Mouse (Mus musculus) spleen, adult 18-20 months (tissue): ENCODE measurements around the gene Mcm3ap.
A peak's percentile ranks its signal among the peaks of the same experiment; 100 is the strongest.

Source experiments
- DNase-seq, 2 experiments: peaks; one replicate each; pipeline ENCODE4 v3.0.0; 2022; ENCODE audit warnings: mixed read lengths in 2 of 2

Gene Mcm3ap

DNA sequence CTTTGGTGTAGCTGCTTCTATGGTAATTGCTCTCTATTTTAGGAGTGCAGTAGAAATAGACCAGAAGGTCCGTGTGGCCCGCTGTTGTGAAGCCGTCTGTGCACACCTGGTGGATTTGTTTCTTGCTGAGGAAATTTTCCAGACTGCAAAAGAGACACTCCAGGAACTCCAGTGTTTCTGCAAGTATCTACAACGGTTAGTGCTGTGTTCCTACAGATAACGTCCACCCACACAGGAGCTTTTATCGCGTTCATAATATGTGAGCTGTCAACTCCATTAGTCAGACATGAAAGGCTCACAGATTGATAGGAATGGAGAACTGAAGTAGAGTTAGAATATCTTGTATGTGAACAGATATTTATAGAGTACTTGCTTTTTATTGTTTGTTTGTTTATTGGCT is 27.6 kb downstream of the Mcm3ap start:
- no peak for DNase-seq

DNA sequence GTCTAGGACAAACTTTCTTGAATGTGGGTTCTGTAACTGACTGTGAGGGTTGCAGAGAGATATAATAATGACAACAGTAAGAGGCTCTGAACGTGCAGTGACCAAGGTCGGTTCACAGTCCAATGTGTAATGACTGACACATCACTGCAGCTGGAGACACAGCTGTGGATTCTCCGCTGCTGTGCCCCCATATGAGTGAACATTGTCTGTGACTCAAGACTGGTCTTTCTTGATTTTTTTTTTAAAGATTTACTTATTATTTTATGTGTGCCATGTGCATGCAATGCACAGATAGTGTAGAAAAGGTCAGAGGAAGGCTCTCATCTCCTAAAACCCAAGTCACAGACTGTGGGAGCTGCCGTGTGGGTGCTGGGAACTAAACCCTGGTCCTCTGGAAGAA is 28.8 kb downstream of the Mcm3ap start:
- DNase-seq: no peak

- DNase-seq: no peak
Measured at GRCm38 (mm10) chr10:76504271-76504943, 35.7 kb downstream of the Mcm3ap start.

GRCm38 (mm10) chr10:76505865-76506264 is 37.1 kb downstream of the Mcm3ap start:
- DNase-seq: no peak

DNA sequence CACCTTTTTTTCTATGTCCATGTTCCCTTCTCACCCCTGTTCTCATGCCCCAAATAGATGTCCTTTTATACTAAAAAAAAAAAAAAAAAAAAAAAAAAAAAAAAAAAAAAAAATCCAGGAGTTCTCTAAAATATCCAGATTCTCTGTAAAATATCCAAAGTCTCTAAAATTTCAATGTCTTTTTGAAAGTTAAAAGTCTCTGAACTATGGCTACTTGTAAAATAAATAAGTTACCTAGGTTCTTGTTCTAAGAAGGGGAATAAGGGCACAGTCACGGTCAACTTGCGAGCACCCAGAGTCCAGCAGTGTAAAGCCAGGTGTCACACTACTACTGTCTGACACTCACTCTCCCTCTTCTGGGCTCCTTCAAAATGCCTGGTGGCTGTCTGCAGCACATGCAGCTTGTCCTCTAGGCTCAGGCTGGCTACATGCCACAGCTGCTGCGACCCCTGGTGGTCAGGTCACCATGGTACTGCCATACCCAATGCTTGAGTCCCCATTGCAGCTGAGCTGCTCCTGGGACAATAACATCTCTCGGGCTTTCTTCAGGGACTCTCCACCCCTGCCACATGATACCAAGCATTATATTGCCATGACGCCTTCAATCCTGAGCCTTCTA is 44.3 kb downstream of the Mcm3ap start:
- DNase-seq: peak; percentile 52 to 81

- DNase-seq: no peak
Measured at GRCm38 (mm10) chr10:76530922-76531321, 62.2 kb downstream of the Mcm3ap start.

DNA sequence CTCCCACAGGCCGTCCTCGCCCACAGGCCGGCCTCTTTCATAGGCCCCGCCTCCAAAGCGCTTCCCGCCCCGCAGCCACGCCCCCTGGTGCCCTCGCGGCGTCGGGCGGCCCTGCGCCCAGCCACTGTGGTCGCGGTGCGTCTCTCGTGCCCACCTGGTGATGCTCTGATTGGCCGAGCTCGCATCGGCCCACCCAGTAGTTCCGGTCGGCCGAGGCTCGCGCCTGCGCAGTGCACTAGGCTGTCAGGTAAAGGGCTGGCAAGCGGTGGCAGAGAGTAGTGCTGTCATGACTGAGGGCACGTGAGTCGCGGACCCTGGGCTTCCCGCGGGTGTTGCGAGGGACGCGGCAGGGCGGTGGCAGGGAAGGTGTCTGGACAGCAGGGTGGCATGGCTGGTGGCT is 62.6 kb downstream of the Mcm3ap start, which contains the start of gene Lss:
TSS of gene Lss (plus strand) at position 214 of the 400 bp plus-strand sequence.
- DNase-seq: peak; percentile 96

DNA sequence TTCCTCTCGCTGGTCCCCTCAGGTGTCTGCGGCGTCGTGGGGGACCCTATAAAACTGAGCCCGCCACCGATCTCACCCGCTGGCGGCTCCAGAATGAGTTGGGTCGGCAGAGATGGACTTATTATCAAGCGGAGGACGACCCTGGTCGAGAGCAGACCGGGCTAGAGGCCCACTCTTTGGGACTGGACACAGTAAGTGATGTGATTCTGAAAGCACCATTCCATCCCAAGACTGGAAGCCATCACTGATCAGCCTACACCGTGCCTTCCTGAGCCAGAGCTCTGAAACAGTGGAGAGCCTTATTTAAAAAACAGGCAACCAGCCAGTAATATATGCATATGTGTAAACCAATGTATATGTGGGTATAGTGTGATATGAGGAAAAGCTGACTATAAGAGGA is 63.1 kb downstream of the Mcm3ap start:
- DNase-seq: no peak

- no peak for DNase-seq
Measured at GRCm38 (mm10) chr10:76535526-76535925, 66.8 kb downstream of the Mcm3ap start.

GRCm38 (mm10) chr10:76537619-76538018 is 68.9 kb downstream of the Mcm3ap start:
- no peak for DNase-seq

DNA sequence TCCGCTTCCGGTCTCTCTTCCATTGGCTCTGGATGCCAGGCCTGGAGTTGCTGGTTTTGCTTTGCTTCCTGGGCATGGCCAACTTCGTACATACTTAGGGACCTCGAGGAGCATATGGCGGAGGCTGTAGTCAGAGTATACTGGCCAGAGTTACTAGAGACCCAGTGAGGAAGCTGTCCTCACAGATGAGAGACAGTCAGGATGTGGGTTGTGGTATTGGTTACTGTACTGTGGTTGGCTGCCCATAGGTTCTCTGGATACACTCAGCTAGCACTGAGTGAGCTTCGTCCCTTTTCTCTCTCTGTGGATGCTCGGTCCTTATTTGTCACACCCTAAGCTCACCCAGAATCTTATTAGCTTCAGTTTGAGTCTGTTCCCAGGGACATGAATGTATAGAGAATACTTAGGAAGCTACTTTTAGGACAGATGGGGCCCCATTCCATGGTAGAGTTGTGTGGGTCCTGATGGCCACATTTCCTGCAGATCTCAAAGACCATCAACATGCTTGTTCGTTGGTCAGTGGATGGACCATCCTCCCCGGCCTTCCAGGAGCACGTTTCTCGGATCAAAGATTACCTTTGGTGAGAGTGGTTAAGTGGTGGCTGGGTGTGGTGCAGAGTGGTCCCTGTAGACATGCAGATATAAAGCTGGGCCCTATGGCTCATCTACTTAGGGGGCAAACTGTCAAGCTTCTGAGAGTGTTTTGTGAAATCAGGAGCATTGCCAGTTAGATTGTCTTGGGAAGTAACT is 72.8 kb downstream of the Mcm3ap start:
- no peak for DNase-seq

GRCm38 (mm10) chr10:76542636-76543375 is 74.1 kb downstream of the Mcm3ap start:
- peak in 1 of 2 experiments; percentile 14 for DNase-seq

GRCm38 (mm10) chr10:76546566-76546965 is 77.8 kb downstream of the Mcm3ap start:
- no peak for DNase-seq

DNA sequence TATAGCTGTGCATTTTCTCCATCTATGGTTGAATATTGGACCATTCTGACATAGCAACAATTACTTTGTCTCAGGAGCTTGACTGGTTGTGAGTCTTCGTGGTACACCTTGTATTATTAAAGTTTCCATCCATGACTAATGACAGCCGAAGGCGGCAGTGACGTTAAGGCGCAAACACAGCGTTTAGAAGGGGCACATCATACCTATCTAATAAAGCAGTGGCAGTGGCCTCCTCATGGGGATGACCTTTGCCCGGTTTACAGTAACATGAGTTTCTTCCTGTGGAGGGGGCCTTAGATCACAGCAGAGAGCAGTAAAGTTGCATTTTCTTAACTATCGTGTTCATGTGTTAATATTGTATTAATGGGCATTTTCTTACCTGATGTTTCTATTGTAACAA is 79.5 kb downstream of the Mcm3ap start:
- DNase-seq: no peak

- no peak for DNase-seq
Measured at GRCm38 (mm10) chr10:76550458-76550857, 81.7 kb downstream of the Mcm3ap start.

DNA sequence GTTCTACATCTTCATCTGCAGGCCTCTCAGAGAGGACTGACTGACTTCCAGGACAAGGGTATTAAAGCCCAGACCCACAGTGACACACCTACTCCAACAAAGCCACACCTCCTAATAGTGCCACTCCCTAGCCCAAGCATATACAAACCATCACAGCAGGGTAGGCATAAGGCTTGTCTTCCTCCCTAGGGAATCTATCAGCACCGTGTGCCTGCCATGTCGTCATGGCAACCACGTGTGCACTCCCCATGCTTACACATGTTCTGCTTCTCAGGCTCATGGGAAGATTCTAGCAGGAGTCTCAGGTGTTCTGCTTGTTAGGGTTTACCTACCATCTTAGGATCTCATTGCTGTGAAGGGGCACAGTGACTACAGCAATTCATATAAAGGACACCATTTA is 82.8 kb downstream of the Mcm3ap start:
- no peak for DNase-seq

DNA sequence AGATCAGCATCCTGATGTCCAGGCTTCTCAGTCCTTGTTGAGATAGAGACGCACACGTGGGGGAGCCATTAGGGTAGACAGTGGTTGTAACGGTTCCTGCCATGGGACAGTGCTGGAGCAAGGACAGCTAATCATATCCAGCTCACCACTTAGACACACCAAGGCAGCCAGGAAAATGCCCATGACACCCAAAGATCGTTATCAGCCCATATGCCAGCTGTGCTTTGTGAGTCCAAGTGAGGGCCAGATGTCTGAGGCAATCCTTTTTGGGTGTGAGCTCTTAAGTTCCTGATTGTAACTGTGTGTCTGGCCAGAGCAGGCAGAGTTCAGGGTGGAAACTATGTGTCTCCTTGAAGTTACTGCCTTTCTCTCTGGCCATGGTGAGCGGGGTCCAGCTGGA is 85.3 kb downstream of the Mcm3ap start:
- DNase-seq: no peak

- DNase-seq: no peak
Measured at GRCm38 (mm10) chr10:76561972-76562371, 93.2 kb downstream of the Mcm3ap start, which contains the start of gene Spatc1l. Spatc1l (plus strand) TSS chr10:76562272.
